Mouse (Mus musculus): Measurements from ENCODE around the gene Fli1. TPM values are rescaled to one million over a fixed set of nuclear protein-coding genes. Genes with fewer than 3 reads are reported as not detected.

Gene Fli1
- polyA plus RNA-seq, 1 experiment = 11.7 TPM

DNA sequence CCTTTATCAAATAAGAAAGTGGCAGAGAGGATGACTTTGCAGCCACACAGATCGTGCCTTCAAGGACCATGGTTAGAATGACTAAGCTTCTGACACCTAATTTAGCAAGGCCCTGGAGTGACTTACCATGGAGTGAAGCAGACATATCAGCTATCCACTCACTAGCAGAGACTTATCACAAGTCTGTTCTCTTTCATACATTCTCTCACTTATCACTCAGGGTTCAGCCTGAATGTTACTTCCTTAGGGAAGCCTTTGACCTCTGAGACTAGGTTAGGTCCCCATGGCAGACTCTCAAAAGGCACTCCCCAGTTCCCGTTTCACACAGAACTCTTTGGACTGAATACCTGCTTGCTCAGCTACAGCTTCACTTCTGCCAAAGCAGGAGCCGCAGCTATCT lies 21.3 kb downstream of the Fli1 start:
- H3K27ac ChIP-seq (replicated peaks; ENCODE audit: low read depth, low read length) = peak overlapping the region; percentile 99
- no peak overlapping the region for H3K4me3 ChIP-seq (ENCODE audit: insufficient read depth, low read depth, low read length)
- peaks cover 36% of the 10 kb centered on the region for H3K4me1 ChIP-seq (ENCODE audit: control insufficient read depth, insufficient read depth, insufficient read length, low read length)

DNA sequence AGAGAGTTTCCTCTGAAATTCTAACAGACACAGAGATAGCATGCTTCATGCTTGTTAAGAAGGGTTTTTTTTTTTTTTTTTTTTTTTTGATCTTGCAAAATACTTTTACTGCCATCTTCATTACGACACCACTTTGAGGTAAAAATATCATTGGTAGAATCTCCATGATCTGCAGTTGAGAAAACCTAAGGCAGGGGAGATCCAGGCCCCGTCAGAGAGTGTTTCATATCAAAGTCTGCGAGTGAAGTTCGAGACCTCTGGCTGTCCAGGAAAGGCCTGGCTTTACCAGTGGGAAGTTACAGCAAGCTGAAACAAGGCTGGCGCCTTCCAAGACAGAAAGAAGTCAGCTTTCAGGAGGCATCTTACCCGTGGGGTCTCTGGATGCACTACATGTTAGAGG lies 21.8 kb downstream of the Fli1 start:
- Histone ChIP-seq H3K4me1 (ENCODE audit: control insufficient read depth, insufficient read depth, insufficient read length, low read length) (peaks cover 36% of the 10 kb centered on the region), H3K4me3 (ENCODE audit: insufficient read depth, low read depth, low read length) (no peak overlapping the region; the same call in 1 of the 2 replicates), H3K27ac (replicated peaks; ENCODE audit: low read depth, low read length) (peak overlapping the region; percentile 99)

DNA sequence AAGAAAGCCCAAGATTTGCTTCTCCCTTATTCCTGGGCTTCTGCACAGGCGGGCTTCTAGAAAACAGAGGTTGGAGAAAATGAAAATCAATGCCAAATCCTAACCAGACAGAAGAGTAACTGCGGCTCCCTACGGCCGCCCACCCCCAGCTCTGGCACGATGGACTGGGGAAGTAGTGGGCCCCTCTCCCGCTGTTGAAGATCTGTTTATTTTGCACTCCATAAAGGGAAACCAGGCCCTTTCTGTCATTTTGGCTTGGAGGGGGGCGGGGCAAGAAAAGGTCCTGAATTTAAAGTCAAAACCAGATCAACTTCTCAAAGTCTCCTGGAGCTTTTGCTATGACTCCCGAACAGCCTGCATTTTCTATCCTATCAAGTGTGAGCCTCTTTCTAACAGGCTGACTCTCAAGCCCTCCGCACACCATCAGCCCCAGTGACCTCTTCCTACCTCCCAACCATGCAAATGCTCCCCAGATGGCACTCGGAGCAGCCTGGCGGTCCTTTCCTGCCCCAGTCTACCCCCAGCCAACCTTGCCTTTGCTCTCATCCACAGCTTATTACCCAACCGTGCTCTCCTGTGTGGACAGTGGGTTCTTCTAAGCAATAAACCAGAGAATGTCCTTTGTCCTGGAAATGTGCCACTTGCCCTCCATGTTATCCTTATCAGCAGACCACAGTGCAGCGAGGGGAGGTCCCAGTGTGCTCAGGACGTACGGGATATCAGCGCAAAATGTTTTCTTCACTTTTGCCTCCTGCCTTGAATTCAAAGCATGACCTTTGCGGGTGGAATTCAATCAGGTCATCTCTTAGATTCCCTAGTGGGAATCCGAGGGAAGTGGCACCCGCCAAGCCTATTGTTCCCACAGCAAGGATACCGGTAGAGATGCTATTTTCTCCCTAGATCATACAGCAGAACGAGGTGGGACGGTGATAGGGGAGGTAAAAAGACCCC lies 23.3 kb downstream of the Fli1 start:
- peak overlapping the region; percentile 99 for H3K27ac ChIP-seq (replicated peaks; ENCODE audit: low read depth, low read length)
- H3K4me1 ChIP-seq (ENCODE audit: control insufficient read depth, insufficient read depth, insufficient read length, low read length) = peaks cover 35% of the 10 kb centered on the region
- H3K4me3 ChIP-seq (ENCODE audit: insufficient read depth, low read depth, low read length) = peak overlapping the region; percentile 53

DNA sequence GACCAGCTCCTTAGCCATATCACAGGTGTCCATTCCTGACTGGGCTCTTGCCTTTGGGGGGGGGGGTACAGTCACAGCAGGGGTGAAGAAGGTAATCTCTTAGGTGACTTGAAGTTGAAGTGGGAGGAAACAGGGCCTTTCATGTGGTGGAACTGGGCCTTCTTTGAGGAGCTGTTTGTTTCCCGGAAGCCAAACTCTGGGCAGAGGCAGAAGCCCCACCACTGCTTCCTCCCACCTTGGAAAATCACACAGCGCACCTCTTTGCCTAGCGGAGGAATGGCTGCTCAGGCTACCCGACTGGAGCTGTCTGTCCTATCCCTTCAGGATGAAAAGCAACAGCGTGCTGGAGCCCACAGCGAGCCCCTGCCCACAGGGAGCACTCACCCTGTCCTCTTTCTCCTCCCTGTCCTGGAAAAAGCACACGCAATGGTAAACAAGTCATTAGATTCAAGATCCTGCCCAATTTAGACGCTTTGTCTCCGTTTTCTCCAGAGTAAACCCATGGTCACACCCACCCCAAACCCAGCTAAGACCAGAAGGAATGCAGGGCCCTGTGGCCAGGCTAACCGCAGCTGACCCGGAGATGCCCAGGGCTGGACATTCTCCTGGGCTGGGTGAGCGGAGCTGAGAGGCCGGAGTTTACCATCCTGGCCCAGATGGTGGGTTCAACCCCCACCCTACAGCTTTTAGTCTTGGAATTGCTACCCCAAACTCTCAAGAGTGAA lies 24.1 kb downstream of the Fli1 start:
- Histone ChIP-seq H3K27ac (replicated peaks; ENCODE audit: low read depth, low read length) (peak overlapping the region; percentile 99), H3K4me3 (ENCODE audit: insufficient read depth, low read depth, low read length) (peak overlapping the region; percentile 53)

DNA sequence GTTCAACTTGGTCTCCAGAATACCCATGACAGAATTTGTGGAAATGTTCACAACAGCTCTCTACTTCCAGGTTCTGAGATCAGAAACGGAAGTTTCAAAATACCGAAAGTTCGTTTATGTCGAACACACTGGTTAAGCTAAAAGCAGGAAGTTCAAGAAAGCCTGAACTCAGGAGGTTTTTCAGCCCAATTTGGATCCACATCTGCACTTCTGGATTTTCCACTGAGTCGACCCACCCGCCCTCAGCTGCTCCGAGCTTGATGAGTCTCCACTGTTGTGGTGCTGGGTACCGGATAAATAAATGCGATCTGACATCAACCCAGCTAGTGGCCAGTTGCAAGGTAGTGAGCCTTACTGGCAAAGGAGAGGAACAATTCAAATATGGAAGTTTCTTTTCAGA lies 26.0 kb downstream of the Fli1 start:
- Histone ChIP-seq H3K27ac (replicated peaks; ENCODE audit: low read depth, low read length) (peak overlapping the region; percentile 95), H3K4me1 (ENCODE audit: control insufficient read depth, insufficient read depth, insufficient read length, low read length) (peaks cover 46% of the 10 kb centered on the region), H3K4me3 (ENCODE audit: insufficient read depth, low read depth, low read length) (peak overlapping the region; percentile 28)

More for the DNA sequence above, 24.1 kb downstream of the Fli1 start:
- peaks cover 38% of the 10 kb centered on the region for H3K4me1 ChIP-seq (ENCODE audit: control insufficient read depth, insufficient read depth, insufficient read length, low read length)

DNA sequence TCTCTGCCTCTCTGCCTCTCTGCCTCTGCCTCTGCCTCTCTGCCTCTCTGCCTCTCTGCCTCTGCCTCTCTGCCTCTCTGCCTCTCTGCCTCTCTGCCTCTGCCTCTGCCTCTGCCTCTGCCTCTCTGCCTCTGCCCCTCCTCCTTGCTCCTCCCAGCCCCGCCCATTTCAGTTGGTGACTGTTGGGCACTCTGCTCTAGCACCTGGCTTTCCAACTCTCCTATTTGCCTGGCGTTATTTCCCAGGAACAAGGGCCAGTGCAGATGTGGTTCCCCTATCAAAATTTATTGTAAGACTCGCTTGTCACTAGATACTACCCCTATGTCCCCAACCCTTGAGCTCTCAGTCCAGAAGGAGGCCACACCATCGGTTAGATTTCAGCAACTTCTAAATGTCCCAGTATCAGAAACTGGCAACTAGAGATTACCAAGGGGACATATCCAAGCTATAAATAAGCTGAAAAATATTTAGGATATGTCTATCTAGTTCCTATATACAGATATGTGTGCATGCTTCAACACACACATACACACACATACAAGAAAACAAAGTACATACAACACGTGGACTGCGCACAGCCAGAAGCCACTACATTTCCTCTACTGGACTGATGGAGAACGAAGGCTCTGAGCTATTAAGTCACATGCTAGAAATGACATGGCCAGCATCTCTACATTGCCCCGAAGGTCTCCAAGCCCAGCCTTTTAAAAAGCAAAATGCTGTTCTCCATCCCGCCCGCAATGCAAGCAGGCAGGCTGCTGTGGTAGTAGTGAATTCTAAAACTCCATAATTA lies 26.6 kb downstream of the Fli1 start:
- H3K27ac ChIP-seq (replicated peaks; ENCODE audit: low read depth, low read length) = peak overlapping the region; percentile 95
- H3K4me3 ChIP-seq (ENCODE audit: insufficient read depth, low read depth, low read length) = peak overlapping the region; percentile 32
- peaks cover 49% of the 10 kb centered on the region for H3K4me1 ChIP-seq (ENCODE audit: control insufficient read depth, insufficient read depth, insufficient read length, low read length)

DNA sequence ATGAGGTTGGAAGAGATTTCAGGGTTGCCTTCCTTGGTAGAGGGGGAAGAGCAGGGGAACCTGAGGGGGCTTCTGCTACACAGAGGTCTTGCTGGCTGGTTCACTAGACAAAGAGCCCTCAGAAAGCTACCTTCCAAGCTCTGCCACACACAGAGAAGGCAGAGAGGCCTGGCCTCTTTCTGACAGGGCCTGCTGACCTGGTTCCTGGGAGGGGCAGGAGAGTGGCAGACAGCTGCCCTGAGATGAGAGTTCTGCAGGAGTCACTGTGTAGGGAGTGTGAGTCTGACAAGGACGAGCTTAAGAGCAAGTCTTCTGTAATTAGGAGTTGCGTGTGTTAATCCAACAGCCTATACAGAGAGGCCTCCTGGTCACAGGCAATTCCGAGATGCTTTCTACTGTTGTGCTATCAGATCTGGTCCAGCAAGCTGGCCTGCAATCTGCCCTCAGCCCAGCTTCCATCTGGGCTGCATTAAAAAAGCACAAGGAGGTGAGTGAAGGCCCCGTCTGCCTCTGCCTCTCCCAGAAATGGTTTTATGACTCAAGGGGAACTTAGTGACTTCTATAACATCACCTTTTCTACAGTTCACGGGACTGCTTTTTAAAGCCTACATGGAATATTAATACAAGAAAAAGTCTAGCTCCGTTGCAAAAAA lies 28.1 kb downstream of the Fli1 start:
- H3K27ac ChIP-seq (replicated peaks; ENCODE audit: low read depth, low read length) = peak overlapping the region; percentile 84
- 0 out of 2 replicates have a peak overlapping the region, but pooled peaks have one; percentile 0 for H3K4me3 ChIP-seq (ENCODE audit: insufficient read depth, low read depth, low read length)
- peaks cover 53% of the 10 kb centered on the region for H3K4me1 ChIP-seq (ENCODE audit: control insufficient read depth, insufficient read depth, insufficient read length, low read length)

DNA sequence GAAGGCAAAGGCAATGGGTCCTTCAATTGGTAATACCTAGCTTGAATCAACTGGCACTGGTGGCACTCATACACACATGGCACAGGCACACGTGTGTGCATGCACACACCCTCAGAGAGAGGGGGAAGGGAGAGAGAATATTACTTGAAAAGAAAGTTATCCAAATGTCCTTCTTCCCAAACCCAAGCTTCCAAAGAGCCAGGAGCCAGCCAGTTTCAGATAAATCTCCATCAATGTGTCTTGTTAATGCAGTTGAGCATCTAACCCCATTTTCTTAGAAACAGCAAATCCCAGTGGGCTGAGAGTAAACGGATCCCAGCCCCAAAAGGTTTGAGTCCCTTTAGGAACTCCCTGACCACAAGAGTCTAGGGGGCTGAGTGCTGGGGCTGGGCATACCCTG lies 29.2 kb downstream of the Fli1 start:
- peak overlapping the region; percentile 71 for H3K27ac ChIP-seq (replicated peaks; ENCODE audit: low read depth, low read length)
- H3K4me1 ChIP-seq (ENCODE audit: control insufficient read depth, insufficient read depth, insufficient read length, low read length) = peaks cover 55% of the 10 kb centered on the region
- H3K4me3 ChIP-seq (ENCODE audit: insufficient read depth, low read depth, low read length) = no peak overlapping the region

DNA sequence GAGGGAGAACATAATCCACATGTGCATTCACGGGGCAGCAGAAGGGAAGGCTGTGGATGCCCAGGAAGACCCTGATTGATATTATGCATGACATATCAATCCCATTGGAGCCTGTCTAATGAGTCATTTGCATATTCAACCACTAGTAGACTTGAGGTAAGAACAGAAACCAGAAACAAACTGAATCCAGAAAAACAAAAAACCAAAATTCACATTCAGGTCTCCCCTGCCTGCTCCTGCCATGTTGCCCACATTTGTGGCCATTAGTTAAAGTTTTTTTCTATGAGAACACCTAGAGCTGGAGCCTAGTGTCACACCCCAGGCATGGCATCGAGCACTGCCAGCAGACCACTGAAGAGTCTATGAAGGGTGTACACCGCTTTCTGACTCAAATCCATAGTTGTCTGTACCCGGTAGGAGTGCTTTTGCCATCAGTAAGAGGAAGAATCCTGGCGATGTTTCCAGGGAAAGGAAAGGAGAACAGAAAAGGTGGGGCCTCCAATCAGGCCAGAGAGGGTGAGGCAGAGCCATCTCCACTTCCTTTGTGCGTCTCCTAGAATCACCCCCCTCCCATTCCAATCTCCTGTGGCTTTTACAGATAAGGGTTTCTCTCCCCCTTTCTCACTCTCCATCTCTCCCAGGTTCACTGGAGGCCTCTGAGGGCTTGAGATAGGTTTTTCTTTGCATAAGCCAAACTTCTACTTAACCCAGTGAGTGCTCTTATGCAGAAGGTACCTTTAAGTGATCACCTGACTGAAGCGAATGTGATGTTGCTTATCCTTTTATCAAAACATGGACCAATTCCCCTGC lies 32.0 kb downstream of the Fli1 start:
- Histone ChIP-seq H3K4me1 (ENCODE audit: control insufficient read depth, insufficient read depth, insufficient read length, low read length) (peaks cover 59% of the 10 kb centered on the region), H3K4me3 (ENCODE audit: insufficient read depth, low read depth, low read length) (no peak overlapping the region), H3K27ac (replicated peaks; ENCODE audit: low read depth, low read length) (peak overlapping the region; percentile 98)

DNA sequence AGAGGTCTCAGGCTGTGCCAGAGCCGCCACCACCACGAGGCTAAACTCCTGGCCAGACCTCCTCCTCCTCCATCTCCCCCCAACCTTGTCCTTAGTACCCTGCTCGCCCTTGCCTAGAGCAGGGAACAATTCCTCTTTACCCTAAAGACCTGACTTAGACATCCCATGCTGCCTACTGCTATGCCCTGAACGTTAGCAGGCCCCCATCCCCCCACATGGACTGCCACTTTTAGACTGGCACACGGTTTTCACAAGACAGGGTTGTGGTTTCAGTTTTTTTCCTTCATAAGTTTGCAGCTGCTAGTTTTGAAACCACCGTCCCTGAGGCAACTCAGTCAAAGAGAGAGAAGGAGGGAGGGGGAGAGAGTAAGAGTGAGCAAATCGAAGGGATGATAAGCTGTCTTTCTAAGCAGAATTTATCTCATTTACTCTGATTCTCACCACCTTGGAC lies 32.9 kb downstream of the Fli1 start:
- peaks cover 67% of the 10 kb centered on the region for H3K4me1 ChIP-seq (ENCODE audit: control insufficient read depth, insufficient read depth, insufficient read length, low read length)
- peak overlapping the region; percentile 98 for H3K27ac ChIP-seq (replicated peaks; ENCODE audit: low read depth, low read length)
- no peak overlapping the region for H3K4me3 ChIP-seq (ENCODE audit: insufficient read depth, low read depth, low read length)

DNA sequence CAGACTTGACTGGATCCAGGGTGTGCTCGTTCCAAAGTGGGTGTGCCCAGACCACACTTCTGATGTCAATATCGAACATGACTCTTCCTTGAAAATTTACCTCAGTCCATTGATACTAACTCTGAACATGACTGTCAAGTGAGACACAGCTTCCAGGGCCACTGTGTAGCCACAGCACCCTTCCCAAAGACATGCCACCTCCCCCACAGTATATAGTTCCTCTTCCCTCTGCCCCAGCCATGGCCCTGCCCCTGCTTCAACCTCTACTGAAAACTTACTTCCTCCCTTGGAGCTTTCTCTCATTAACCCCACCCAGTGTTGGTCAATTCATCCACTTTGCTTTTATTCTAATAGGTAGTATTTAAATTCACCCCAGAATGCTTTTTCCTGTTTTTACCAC lies 34.0 kb downstream of the Fli1 start:
- Histone ChIP-seq H3K4me1 (ENCODE audit: control insufficient read depth, insufficient read depth, insufficient read length, low read length) (peaks cover 66% of the 10 kb centered on the region), H3K4me3 (ENCODE audit: insufficient read depth, low read depth, low read length) (peak overlapping the region; percentile 40; the same call in 1 of the 2 replicates), H3K27ac (replicated peaks; ENCODE audit: low read depth, low read length) (peak overlapping the region; percentile 98)

DNA sequence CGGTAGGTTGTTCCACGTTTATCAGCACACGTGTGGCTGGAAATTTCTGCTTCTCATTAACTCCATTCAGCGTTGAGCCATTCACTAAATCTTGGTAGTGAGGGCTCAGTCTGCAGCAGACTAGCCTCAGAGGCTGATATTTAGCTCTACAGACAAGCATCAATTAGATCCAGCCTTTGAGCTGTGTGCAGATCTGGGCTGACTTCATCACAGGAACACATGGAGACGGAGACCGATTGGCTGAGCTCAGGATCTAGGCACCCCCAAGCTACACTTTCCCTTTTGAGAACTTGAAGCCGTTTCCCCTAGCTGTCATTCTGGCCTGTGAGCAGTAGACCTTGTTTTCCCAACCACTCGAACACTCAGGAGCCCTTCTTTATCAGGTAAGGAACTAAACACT lies 34.5 kb downstream of the Fli1 start:
- Histone ChIP-seq H3K4me1 (ENCODE audit: control insufficient read depth, insufficient read depth, insufficient read length, low read length) (peaks cover 65% of the 10 kb centered on the region), H3K4me3 (ENCODE audit: insufficient read depth, low read depth, low read length) (peak overlapping the region; percentile 40), H3K27ac (replicated peaks; ENCODE audit: low read depth, low read length) (peak overlapping the region; percentile 98)

DNA sequence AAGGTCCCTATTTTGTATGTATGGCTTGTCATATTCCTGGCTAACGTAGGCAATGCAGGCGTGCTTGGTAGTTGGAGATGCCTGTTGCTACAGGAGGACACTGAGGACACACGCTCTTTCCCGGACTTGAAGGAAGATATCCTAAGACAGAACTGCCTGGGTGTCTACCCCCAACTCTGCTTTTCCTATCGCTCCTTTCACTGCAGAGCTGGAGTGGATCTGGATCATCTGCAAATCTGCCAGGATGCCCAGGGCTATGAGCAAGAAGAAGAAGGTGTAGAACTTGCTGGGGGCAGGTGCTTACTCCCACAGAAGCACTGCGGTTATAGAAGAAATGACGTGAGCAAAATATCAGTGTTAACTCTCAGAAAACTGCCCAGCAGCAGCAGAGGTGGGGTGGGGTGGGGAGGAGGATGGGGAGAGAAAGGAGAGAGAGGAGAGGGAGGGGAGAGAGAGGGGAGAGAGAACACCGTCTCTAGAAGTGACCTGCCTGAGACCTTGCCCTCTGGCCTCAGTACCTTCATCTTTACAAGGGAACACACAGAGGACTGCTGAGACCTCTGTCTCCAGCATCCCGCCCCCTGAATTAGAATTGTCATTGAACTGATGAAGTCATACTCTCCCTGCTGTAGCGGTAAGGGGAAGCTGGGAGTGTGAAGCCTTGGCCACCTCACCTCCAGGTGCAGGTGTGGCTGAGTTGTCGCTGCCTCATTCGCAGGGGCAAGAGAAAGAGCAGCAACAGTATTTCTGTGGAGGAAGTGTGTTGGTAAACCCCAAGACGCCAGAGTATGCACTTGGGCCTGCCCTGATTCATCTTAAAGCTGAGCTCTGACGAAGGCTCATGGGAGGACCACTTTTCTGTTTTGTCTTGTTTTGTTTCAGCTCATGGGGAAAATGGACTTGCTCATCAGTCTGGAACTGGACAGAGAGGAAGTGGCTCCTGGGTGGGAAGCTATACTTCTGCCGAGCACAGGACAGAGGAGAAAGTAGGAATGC lies 35.5 kb downstream of the Fli1 start:
- Histone ChIP-seq H3K4me3 (ENCODE audit: insufficient read depth, low read depth, low read length) (peak overlapping the region; percentile 40), H3K4me1 (ENCODE audit: control insufficient read depth, insufficient read depth, insufficient read length, low read length) (peaks cover 66% of the 10 kb centered on the region), H3K27ac (replicated peaks; ENCODE audit: low read depth, low read length) (peak overlapping the region; percentile 98)
